Mouse (Mus musculus): Measurements from ENCODE around the gene Entpd1. TPM values are rescaled to one million over a fixed set of nuclear protein-coding genes. Genes with fewer than 3 reads are reported as not detected.

The Entpd1 gene
- polyA plus RNA-seq (2012; rRNA removed; ENCODE audit: low replicate concordance): 13.8 and 27.8 TPM in 2 replicates

DNA sequence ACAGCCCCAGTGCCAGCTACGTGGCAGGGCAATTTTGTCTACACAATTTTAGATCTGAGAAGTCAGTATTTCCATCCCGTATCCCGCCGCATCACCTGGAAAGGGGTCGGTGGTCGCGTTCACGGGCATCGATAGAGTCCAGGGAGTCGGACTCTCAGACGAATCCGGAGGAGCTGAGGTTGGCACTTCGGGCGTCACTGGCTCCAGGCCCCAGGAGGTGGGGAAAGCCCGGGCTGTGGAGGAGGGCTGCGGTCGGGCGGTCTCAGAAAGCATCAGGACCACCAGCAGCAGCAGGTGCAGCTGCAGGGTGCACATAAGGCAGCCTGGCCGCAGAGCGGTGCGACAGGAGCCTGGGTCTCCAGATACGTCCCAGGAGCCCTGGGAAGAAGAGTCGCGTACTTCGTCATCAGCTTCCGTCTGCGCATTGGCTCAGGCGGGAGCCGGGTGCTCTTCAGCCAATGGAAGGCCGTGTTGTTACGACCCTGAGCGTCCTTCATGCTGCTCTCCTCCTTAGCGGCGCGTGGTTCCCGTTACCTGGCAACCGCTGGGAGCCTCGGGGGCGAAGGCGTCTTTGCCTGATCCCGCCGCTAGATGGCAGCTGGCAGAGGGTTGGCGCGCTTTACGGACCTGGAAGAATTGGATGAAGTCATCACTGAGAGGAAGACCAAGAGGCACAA lies at the start of gene Entpd1, which contains the start of gene Tctn3:
Gene Entpd1, plus strand, starts transcription at position 537 of the 677 bp plus-strand sequence.
Gene Tctn3, minus strand, starts transcription at position 404 of the 677 bp plus-strand sequence.

DNA sequence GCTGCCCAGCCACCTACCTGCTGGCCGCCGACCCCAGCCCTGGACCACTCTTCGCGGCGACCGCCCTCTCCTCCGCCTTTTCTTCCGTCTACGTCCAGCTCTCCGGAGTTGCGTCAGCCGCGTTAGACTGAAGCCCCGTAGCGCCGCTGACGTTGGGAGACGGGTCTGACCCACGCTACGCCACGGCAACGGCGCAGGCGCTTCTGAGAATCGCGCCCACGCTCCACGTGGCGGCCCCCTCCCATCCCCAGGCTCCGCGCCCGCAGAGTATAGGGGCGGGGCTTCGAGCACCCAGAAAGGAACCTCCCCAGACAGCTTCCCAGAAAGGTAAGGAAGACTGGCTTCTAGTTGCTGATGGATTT lies 23.9 kb upstream of the Entpd1 start, which contains the start of gene Aldh18a1:
Gene Aldh18a1, minus strand, starts transcription at position 171 of the 362 bp plus-strand sequence.

DNA sequence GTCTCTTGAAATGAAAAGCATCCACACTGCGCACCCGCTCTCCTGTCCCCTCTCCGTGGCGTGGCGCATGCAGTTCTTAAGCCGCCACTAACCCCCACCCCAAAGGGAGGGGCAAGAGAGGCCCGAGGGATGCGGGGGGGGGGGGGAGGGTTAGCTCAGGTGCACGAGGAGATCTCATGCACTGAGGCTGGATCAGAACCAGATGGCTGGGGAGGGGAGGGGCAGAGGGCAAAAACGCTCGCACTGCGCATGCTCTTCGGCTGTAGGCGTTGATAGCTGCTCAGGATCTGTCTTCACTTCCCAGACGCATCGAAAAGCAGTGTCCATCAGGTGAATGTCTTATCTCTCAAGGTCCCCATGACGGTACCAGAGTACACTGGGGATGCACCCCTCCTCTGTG lies 136.4 kb downstream of the Entpd1 start, which contains the start of gene Cc2d2b:
Gene Cc2d2b, plus strand, starts transcription at position 195 of the 400 bp plus-strand sequence.

Other genes with a start within 250 kb of the Entpd1 start
- gene Sorbs1, start 98.6 kb upstream of the Entpd1 start, polyA plus RNA-seq (2012; rRNA removed; ENCODE audit: low replicate concordance): 49.6 and 88.5 TPM in 2 replicates
- 17.0 and 19.9 TPM in 2 replicates for gene Aldh18a1, start 23.9 kb upstream of the Entpd1 start, polyA plus RNA-seq (2012; rRNA removed; ENCODE audit: low replicate concordance)
- gene Tctn3, start 133 bp upstream of the Entpd1 start, polyA plus RNA-seq (2012; rRNA removed; ENCODE audit: low replicate concordance): 11.6 and 11.9 TPM in 2 replicates
- gene Cc2d2b, start 136.4 kb downstream of the Entpd1 start, polyA plus RNA-seq (2012; rRNA removed; ENCODE audit: low replicate concordance): 0.01 and 0.06 TPM in 2 replicates
- 7.9 and 8.9 TPM in 2 replicates for gene Ccnj, start 218.9 kb downstream of the Entpd1 start, polyA plus RNA-seq (2012; rRNA removed; ENCODE audit: low replicate concordance)

All from mammary gland, adult 2 months (tissue).